9 mouse cellular contexts compared by ENCODE assay signal in the genomic region with DNA sequence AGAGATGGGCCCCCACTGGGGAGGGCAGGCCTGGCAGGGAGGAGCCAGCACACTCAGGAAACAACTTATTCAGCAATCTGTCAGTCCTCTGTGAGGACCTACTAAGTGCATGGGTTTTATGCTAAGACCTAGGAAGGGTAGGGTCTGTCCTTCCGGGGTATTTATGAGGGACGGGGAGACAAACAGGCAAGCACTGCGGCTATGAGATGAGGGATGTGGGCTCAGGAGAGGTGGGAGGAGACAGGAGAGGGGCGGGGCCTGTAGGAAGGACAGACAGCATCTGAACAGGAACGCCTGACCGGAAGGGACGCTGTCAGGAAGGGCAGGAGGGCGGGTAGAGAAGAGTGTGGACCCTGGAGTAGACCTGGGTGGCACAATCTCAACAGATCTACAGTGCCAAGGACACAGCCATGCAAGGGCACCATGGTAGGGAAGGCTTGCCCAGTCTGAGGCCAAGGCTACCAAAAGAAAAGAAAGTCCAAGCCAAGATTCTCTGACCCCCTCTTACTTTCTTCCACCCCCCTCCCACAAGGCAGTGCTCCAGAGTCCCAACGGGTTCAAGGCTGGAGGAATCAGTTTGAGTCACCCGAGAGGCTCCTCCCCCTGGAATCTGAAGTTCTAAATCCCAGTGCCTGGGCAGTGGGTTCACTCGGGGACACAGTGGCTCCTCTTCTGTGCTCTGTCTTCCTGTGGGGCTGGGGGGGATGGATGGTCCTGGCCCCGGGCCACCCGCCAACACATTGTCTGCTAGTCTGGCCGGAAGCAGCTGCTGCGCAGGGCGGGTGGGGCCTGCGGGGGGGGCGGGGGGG. TPM values are rescaled to one million over a fixed set of nuclear protein-coding genes. Genes with fewer than 3 reads are reported as not detected.
DNase-seq lines count a peak whose midpoint lies in the region; ATAC-seq lines count a peak whose summit lies in the region.
"Had no signal": no experiment of that assay in that cellular context is flagged by ENCODE, and none has a peak within 500 bp of the region (broad histone marks: within the 10 kb centered on the region; RNA-seq: fewer than 3 reads in every experiment).

No protein-coding gene starts in this region.

- H3K4me2 ChIP-seq in forebrain, embryonic 12.5 days, result no peak overlapping the region
- no peak overlapping the region for H3K4me2 ChIP-seq in forebrain, embryonic 16.5 days (ENCODE audit: low read length)

- no peak overlapping the region for H3K27ac ChIP-seq in forebrain, embryonic 12.5 days
- no peak overlapping the region for H3K27ac ChIP-seq in forebrain, embryonic 16.5 days (ENCODE audit: low read length)

- H3K36me3 ChIP-seq in forebrain, embryonic 12.5 days (replicated peaks), result no peaks in the 10 kb centered on the region
- H3K36me3 ChIP-seq in forebrain, embryonic 16.5 days (ENCODE audit: control insufficient read depth, insufficient read depth), result no peaks in the 10 kb centered on the region
- H3K36me3 ChIP-seq: G1E had no signal

- peak; percentile 74 for DNase-seq in 3T3-L1 (ENCODE audit: low read depth, low spot score)
- peak; percentile 90 to 93 for DNase-seq in adrenal gland, postnatal 36 days
- DNase-seq in heart, adult 9 months (ENCODE audit: low spot score in 2 of 2), result peak; percentile 95 to 96
- DNase-seq in kidney, adult 8-10 months, result peak; percentile 84 to 89
- peak; percentile 97 for DNase-seq in lung, postnatal 10 days
- peak; percentile 46 to 71 for DNase-seq in urinary bladder, postnatal 36 days (ENCODE audit: low spot score in 2 of 2)

- peak; percentile 53; the same call in 1 of the 2 replicates for ATAC-seq in forebrain, embryonic 12.5 days (ENCODE audit: low FRiP score)
- no peak for ATAC-seq in forebrain, embryonic 16.5 days

- peaks cover 13% of the 10 kb centered on the region for H3K4me1 ChIP-seq in forebrain, embryonic 12.5 days
- peaks cover 5% of the 10 kb centered on the region; the same call in 1 of the 2 replicates for H3K4me1 ChIP-seq in forebrain, embryonic 16.5 days (replicated peaks; ENCODE audit: control insufficient read depth, insufficient read depth, low read length)

- no peak overlapping the region for H3K9ac ChIP-seq in forebrain, embryonic 12.5 days
- H3K9ac ChIP-seq in forebrain, embryonic 16.5 days (replicated peaks; ENCODE audit: low read depth, low read length), result no peak overlapping the region

- 27% methylated on average over 18 of the region's 18 CpGs for WGBS in forebrain, embryonic 12.5 days
- WGBS in forebrain, embryonic 16.5 days, result 27% methylated on average over 18 of the region's 18 CpGs

- no peak overlapping the region for H3K4me3 ChIP-seq in forebrain, embryonic 12.5 days (replicated peaks)
- no peak overlapping the region for H3K4me3 ChIP-seq in forebrain, embryonic 16.5 days (replicated peaks; ENCODE audit: low read length)

- peaks cover 7% of the 10 kb centered on the region; the same call in 1 of the 2 replicates for H3K27me3 ChIP-seq in forebrain, embryonic 12.5 days
- no peaks in the 10 kb centered on the region for H3K27me3 ChIP-seq in forebrain, embryonic 16.5 days (replicated peaks; ENCODE audit: control insufficient read depth, insufficient read depth, low read length)

- H3K9me3 ChIP-seq in forebrain, embryonic 12.5 days, result no peaks in the 10 kb centered on the region
- no peaks in the 10 kb centered on the region for H3K9me3 ChIP-seq in forebrain, embryonic 16.5 days (ENCODE audit: control insufficient read depth, low read length)
- H3K9me3 ChIP-seq: G1E had no signal

RNA-seq across cellular contexts. Expression of a gene that starts 17.8 kb away (rescaled TPM):
- polyA plus RNA-seq in forebrain, embryonic 12.5 days (2016; fragmentation: Nextera tagmentation; extraction: Ambion mirVana), result 111 and 130 TPM in 2 replicates
- polyA plus RNA-seq in forebrain, embryonic 16.5 days (2015; fragmentation: Nextera tagmentation; extraction: Ambion mirVana), result 110 and 125 TPM in 2 replicates
- total RNA-seq in adrenal gland, postnatal 36 days (2021), result under 1 TPM; 0.49 to 0.96 TPM
- polyA plus RNA-seq: G1E had no signal
